Mouse (Mus musculus) embryo, embryonic 9.5 days (tissue): ENCODE results near the gene Dzip1.

Source experiments
- DNase-seq: peaks from one replicate; pipeline ENCODE4 v3.0.0-alpha.2; 2017; ENCODE audit errors: extremely low spot score

Gene Dzip1

GRCm38 (mm10) chr14:118924673-118925615 lies at the start of gene Dzip1:
Gene Dzip1, minus strand, starts transcription at chr14:118925460.
- DNase-seq, result peak; percentile 87

- DNase-seq, result no peak
These were observed 47.0 kb upstream of the Dzip1 start for GRCm38 (mm10) chr14:118972268-118972667.

GRCm38 (mm10) chr14:118967646-118968045 lies 42.4 kb upstream of the Dzip1 start:
- no peak for DNase-seq

GRCm38 (mm10) chr14:118965356-118966000 lies 40.2 kb upstream of the Dzip1 start:
- no peak for DNase-seq

- no peak for DNase-seq
These were observed 32.8 kb upstream of the Dzip1 start for GRCm38 (mm10) chr14:118958010-118958409.

GRCm38 (mm10) chr14:118951912-118952583 lies 26.8 kb upstream of the Dzip1 start:
- no peak for DNase-seq

- DNase-seq, result no peak
These were observed 23.6 kb upstream of the Dzip1 start for GRCm38 (mm10) chr14:118948841-118949240.

GRCm38 (mm10) chr14:118944702-118945101 lies 19.4 kb upstream of the Dzip1 start:
- no peak for DNase-seq

GRCm38 (mm10) chr14:118942076-118942475 lies 16.8 kb upstream of the Dzip1 start:
- DNase-seq, result no peak

- no peak for DNase-seq
These were observed 15.7 kb upstream of the Dzip1 start for GRCm38 (mm10) chr14:118940796-118941495.

- no peak for DNase-seq
These were observed 13.3 kb upstream of the Dzip1 start for GRCm38 (mm10) chr14:118938551-118938950.

- peak; percentile 99 for DNase-seq
These were observed 12.6 kb upstream of the Dzip1 start, which contains the start of gene Dnajc3 for GRCm38 (mm10) chr14:118937533-118938492. Gene Dnajc3, plus strand, starts transcription at chr14:118937976.

- DNase-seq, result no peak
These were observed 11.7 kb upstream of the Dzip1 start for GRCm38 (mm10) chr14:118936952-118937351.

GRCm38 (mm10) chr14:118936236-118936635 lies 11.0 kb upstream of the Dzip1 start:
- no peak for DNase-seq

- DNase-seq, result no peak
These were observed 9.4 kb upstream of the Dzip1 start for GRCm38 (mm10) chr14:118934686-118935085.

- no peak for DNase-seq
These were observed 7.7 kb upstream of the Dzip1 start for GRCm38 (mm10) chr14:118932956-118933355.

GRCm38 (mm10) chr14:118931181-118931580 lies 5.9 kb upstream of the Dzip1 start:
- DNase-seq, result no peak

GRCm38 (mm10) chr14:118930777-118931176 lies 5.5 kb upstream of the Dzip1 start:
- DNase-seq, result no peak

GRCm38 (mm10) chr14:118929779-118930178 lies 4.5 kb upstream of the Dzip1 start:
- DNase-seq, result no peak

GRCm38 (mm10) chr14:118928565-118928964 lies 3.3 kb upstream of the Dzip1 start:
- no peak for DNase-seq
